Mouse (Mus musculus): Measurements from ENCODE around the gene Mapk8ip1. TPM values are rescaled to one million over a fixed set of nuclear protein-coding genes. Genes with fewer than 3 reads are reported as not detected.

Mapk8ip1 gene
- polyA plus RNA-seq, 1 experiment from 2014 or later = 6.3 TPM

DNA sequence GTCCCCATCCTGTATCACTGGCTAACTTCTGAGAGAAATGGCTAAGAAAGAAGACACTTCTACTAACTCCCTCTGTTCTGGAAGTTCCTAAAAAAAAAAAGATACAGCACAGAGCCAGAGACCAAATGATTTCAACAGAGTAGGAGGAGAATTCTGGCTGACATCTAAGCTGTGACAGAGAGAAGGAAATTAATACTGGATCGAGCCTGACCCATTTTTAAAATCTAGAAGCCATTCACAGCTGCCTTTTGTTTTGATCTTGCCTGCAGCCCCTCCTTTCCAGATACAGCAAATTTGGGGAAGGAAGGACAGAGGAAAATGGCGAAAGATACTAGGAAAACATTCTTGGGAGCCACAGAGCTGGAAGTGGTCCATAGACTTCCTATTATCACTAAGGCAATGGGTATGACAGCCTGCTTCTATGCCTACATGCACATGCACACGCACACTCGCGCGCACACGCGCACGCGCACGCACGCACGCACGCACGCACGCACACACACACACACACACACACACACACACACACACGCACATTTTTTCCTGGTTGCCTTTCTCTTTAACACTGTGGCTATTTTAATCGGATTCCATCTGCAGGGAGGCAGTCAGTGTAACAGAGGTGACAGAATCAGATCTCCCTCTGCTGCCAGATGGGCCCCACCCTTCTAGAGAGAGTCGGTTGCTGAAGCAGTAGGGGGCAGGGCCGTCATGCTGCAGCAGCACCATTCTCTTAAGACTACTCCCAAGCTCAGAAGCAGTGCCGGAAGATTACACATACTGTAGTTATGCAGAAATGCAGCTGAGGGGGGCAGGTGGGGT is 29.9 kb upstream of the Mapk8ip1 start:
- Histone ChIP-seq H3K4me3 (ENCODE audit: low read depth, low read length) (peak overlapping the region; percentile 35), H3K36me3 (ENCODE audit: control insufficient read depth, insufficient read depth, low read length) (no peaks in the 10 kb centered on the region), H3K9me3 (ENCODE audit: control insufficient read depth, low read length) (no peaks in the 10 kb centered on the region), H3K27me3 (replicated peaks; ENCODE audit: control insufficient read depth, insufficient read depth, low read length) (no peaks in the 10 kb centered on the region), H3K4me1 (replicated peaks; ENCODE audit: control insufficient read depth, insufficient read depth, low read length) (peaks cover 38% of the 10 kb centered on the region), H3K4me2 (peak overlapping the region; percentile 77), H3K27ac (ENCODE audit: low read depth, low read length) (no peak overlapping the region), H3K9ac (ENCODE audit: low read depth, low read length) (peak overlapping the region; percentile 4; the same call in 1 of the 2 replicates)
- DNase-seq (ENCODE audit: low spot score) (no peak), ATAC-seq (replicated peaks; ENCODE audit: low FRiP score) (peak; percentile 56)
- 50% methylated on average over 21 of the region's 21 CpGs for WGBS

DNA sequence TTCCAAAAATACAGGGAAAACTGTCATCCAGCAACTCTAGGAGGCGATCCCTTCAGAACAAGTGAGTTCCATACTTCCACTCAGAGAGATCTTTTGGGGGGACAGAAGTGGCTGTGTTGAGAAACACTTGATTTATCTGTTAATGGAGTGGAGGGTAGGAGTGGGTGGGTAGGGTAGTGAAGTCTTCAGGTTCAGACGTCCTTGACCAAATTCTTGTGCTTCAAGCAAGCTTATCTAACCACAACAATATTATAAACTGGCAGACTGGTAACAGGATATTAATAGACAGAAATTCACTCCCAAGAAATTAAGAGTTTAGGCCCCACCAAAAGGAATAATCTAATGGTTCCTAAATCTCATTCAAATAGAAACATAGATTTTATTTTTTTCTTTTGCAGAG is 29.0 kb upstream of the Mapk8ip1 start:
- Histone ChIP-seq H3K36me3 (ENCODE audit: control insufficient read depth, insufficient read depth, low read length) (no peaks in the 10 kb centered on the region), H3K4me2 (no peak overlapping the region), H3K9ac (ENCODE audit: low read depth, low read length) (no peak overlapping the region), H3K4me1 (replicated peaks; ENCODE audit: control insufficient read depth, insufficient read depth, low read length) (peaks cover 38% of the 10 kb centered on the region), H3K27ac (ENCODE audit: low read depth, low read length) (no peak overlapping the region), H3K9me3 (ENCODE audit: control insufficient read depth, low read length) (no peaks in the 10 kb centered on the region), H3K27me3 (replicated peaks; ENCODE audit: control insufficient read depth, insufficient read depth, low read length) (no peaks in the 10 kb centered on the region), H3K4me3 (ENCODE audit: low read depth, low read length) (no peak overlapping the region)
- no peak for ATAC-seq (replicated peaks; ENCODE audit: low FRiP score)
- WGBS = 58% methylated on average over 2 of the region's 2 CpGs
- no peak for DNase-seq (ENCODE audit: low spot score)

DNA sequence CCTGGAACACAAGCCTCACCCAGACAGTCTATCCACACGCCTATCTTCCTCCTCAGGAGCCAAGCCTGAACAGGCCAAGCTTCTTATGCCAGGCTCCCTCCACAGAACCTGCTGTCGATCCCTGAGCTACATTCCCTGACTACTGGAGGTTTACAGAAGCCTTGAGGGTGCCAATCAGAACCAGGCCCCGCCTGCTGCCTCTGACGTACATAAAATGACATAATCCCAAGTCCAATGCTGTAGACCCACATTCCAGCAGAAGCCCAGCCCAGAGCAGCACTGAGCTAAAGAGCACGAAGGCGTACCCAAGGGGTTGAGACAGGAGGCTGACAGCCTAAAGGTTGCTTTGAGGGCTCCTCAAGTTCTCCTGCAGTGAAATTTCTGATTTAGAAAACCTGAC is 26.8 kb upstream of the Mapk8ip1 start:
- DNase-seq (ENCODE audit: low spot score) (no peak), ATAC-seq (replicated peaks; ENCODE audit: low FRiP score) (0 out of 2 replicates have a peak, but pooled peaks have one; percentile 33)
- no peak overlapping the region for H3K27ac ChIP-seq (ENCODE audit: low read depth, low read length)
- no peak overlapping the region for H3K9ac ChIP-seq (ENCODE audit: low read depth, low read length)
- WGBS = 66% methylated on average over 6 of the region's 6 CpGs
- H3K4me3 ChIP-seq (ENCODE audit: low read depth, low read length) = no peak overlapping the region
- no peaks in the 10 kb centered on the region for H3K27me3 ChIP-seq (replicated peaks; ENCODE audit: control insufficient read depth, insufficient read depth, low read length)
- H3K4me1 ChIP-seq (replicated peaks; ENCODE audit: control insufficient read depth, insufficient read depth, low read length) = peaks cover 38% of the 10 kb centered on the region
- H3K36me3 ChIP-seq (ENCODE audit: control insufficient read depth, insufficient read depth, low read length) = peaks cover 7% of the 10 kb centered on the region
- H3K4me2 ChIP-seq = no peak overlapping the region; the same call in 1 of the 2 replicates
- no peaks in the 10 kb centered on the region for H3K9me3 ChIP-seq (ENCODE audit: control insufficient read depth, low read length)

DNA sequence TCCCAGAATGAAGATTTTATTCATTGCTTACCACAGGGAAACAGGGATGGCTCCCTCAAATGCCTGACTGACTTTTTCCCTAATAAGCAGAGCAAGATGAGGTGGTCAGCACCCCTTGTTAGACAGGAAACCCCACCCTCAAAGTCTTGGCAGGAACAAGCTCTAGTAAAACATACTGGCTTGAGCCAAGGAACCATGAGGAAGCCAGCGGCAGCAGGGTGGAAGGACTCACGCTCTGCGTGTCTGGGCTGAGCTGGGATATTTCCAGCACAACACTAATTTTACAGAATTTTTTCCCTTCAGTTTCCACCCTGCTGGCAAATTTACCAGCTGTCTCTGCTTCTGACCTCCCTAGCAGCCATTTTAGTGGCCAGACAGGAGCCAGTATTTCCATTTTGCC is 25.4 kb upstream of the Mapk8ip1 start:
- Histone ChIP-seq H3K4me1 (replicated peaks; ENCODE audit: control insufficient read depth, insufficient read depth, low read length) (peaks cover 25% of the 10 kb centered on the region), H3K27ac (ENCODE audit: low read depth, low read length) (no peak overlapping the region), H3K4me2 (no peak overlapping the region), H3K27me3 (replicated peaks; ENCODE audit: control insufficient read depth, insufficient read depth, low read length) (no peaks in the 10 kb centered on the region), H3K9ac (ENCODE audit: low read depth, low read length) (no peak overlapping the region), H3K4me3 (ENCODE audit: low read depth, low read length) (no peak overlapping the region), H3K9me3 (ENCODE audit: control insufficient read depth, low read length) (no peaks in the 10 kb centered on the region), H3K36me3 (ENCODE audit: control insufficient read depth, insufficient read depth, low read length) (peaks cover 15% of the 10 kb centered on the region)
- ATAC-seq (replicated peaks; ENCODE audit: low FRiP score) (no peak), DNase-seq (ENCODE audit: low spot score) (no peak)
- 87% methylated on average over 3 of the region's 3 CpGs for WGBS

DNA sequence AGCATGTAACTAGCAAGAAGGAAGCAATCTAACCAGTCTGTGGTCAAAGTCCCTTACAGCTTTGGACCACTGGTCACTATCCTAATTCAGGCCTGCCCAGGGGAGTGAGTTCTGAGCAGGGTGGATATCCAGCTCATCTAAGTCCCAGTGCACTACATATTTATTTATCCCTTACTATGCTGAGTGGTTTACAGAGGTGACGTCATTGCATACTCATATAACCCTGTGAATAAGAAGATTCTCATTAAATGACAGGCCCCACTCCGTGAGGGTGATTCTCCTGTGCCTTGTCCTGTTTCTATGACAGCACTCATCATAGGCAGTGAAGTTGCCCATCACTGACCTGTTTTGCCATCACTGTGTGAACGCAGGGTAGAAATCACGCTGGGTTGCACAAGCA is 24.3 kb upstream of the Mapk8ip1 start:
- Histone ChIP-seq H3K36me3 (ENCODE audit: control insufficient read depth, insufficient read depth, low read length) (peaks cover 25% of the 10 kb centered on the region), H3K4me2 (no peak overlapping the region), H3K27me3 (replicated peaks; ENCODE audit: control insufficient read depth, insufficient read depth, low read length) (no peaks in the 10 kb centered on the region), H3K9ac (ENCODE audit: low read depth, low read length) (no peak overlapping the region), H3K27ac (ENCODE audit: low read depth, low read length) (no peak overlapping the region), H3K9me3 (ENCODE audit: control insufficient read depth, low read length) (no peaks in the 10 kb centered on the region), H3K4me3 (ENCODE audit: low read depth, low read length) (no peak overlapping the region), H3K4me1 (replicated peaks; ENCODE audit: control insufficient read depth, insufficient read depth, low read length) (peaks cover 15% of the 10 kb centered on the region)
- DNase-seq (ENCODE audit: low spot score) (no peak), ATAC-seq (replicated peaks; ENCODE audit: low FRiP score) (no peak)
- WGBS = 90% methylated on average over 4 of the region's 4 CpGs

DNA sequence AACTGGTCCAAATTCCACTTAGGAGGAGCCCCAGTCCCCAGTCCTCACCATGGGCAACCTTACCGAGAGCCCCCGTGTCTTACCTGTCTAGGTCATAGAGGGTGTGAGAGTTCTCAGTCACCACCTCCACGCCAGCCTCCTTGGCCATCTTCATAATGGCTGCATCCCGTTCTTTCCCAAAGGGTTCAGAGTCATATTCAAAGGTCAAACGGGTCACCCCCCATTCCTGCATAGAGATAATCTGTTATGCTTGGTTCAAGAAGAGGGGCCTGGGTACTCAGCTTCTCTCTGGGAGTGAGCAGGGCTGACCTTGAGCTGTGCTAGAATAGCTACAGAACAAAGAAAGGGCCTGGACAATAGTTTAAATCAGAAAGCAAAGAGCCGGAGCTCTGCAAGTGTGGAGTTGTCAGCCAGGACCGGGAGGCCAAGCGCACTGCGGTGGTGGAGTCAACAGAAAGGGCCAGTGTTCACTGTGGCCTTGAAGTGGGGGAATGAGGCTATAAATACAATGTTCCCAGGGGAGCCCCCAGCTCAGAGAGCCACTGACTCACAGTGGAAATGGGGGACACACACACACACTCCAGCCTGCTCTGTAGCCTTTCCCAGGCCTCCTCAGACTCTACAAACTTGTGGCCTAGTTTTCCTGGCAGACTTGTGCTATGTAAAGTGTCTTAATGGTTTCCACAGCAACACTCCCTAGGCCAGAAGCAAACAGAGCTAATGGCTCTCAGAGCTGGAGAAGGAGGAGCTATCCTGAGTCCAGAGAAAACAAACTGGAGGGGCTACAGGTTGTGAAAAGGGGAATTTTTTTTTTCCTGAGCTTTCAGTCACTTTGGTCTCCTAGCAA is 23.6 kb upstream of the Mapk8ip1 start:
- H3K27ac ChIP-seq (ENCODE audit: low read depth, low read length) = 0 out of 2 replicates have a peak overlapping the region, but pooled peaks have one; percentile 36
- no peak overlapping the region for H3K4me2 ChIP-seq
- no peak for DNase-seq (ENCODE audit: low spot score)
- 89% methylated on average over 9 of the region's 9 CpGs for WGBS
- peaks cover 10% of the 10 kb centered on the region for H3K4me1 ChIP-seq (replicated peaks; ENCODE audit: control insufficient read depth, insufficient read depth, low read length)
- H3K36me3 ChIP-seq (ENCODE audit: control insufficient read depth, insufficient read depth, low read length) = peaks cover 27% of the 10 kb centered on the region
- no peaks in the 10 kb centered on the region for H3K9me3 ChIP-seq (ENCODE audit: control insufficient read depth, low read length)
- no peak for ATAC-seq (replicated peaks; ENCODE audit: low FRiP score)
- no peaks in the 10 kb centered on the region for H3K27me3 ChIP-seq (replicated peaks; ENCODE audit: control insufficient read depth, insufficient read depth, low read length)
- no peak overlapping the region for H3K4me3 ChIP-seq (ENCODE audit: low read depth, low read length)
- no peak overlapping the region for H3K9ac ChIP-seq (ENCODE audit: low read depth, low read length)

DNA sequence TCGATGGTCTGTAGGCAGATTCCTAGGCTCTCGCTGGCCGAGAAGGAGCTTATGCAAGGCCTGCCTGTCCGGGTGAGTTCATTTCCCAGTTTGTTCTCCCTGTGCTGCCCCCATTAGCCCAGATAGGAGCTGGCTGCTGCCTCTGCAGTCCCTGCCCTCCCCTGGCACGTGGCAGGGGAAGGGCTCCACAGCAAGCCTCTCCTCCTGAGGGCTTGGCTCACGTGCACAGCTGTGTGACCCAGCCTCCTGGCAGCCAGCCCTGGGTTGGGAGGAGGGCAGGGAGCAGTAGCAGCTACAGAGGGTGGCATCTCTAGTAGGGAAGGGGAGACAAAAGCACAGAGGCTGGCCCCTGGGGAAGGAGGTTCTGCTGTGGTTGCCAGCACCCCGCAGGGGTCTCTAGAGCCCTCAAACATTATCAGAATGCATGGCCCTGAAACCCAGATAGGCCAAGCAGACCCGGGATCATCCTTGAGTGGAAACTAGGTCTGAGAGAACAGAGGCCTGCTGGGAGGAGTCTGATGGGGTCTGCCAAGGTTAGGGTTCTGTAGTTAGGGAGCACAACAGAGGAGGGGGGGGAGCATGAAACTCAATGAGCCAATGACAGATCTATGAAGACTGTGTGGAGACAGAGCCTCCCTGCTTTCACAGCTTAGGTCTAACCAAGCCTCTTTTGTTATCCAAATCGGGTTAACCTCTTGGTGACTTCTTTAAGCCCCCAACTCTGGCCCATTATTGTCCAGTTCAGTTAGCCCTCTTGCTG is 22.8 kb upstream of the Mapk8ip1 start:
- WGBS = 88% methylated on average over 9 of the region's 9 CpGs
- no peaks in the 10 kb centered on the region for H3K27me3 ChIP-seq (replicated peaks; ENCODE audit: control insufficient read depth, insufficient read depth, low read length)
- H3K4me2 ChIP-seq = no peak overlapping the region
- no peaks in the 10 kb centered on the region for H3K9me3 ChIP-seq (ENCODE audit: control insufficient read depth, low read length)
- no peak for DNase-seq (ENCODE audit: low spot score)
- H3K4me1 ChIP-seq (replicated peaks; ENCODE audit: control insufficient read depth, insufficient read depth, low read length) = peaks cover 7% of the 10 kb centered on the region
- H3K9ac ChIP-seq (ENCODE audit: low read depth, low read length) = no peak overlapping the region
- H3K4me3 ChIP-seq (ENCODE audit: low read depth, low read length) = no peak overlapping the region
- H3K27ac ChIP-seq (ENCODE audit: low read depth, low read length) = no peak overlapping the region
- no peak for ATAC-seq (replicated peaks; ENCODE audit: low FRiP score)
- H3K36me3 ChIP-seq (ENCODE audit: control insufficient read depth, insufficient read depth, low read length) = peaks cover 35% of the 10 kb centered on the region

DNA sequence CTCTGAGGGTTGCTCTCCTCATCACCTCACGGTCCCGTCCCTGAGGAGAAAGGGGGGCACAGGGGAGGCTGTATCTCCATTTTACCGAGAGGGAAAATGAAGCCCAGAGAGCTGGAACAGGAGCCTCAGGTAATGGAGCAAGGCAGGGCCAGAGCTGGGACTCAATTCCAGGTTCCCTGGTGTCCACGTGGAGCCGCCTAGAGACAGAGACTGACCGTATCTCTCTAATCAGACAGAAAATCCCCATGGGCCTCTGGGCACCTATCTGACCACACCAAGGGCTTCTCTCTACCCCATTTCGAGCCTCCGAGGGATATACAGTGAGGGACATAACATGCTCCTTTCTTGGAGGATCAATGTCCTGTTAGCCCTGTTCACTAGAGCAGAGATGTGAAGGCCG is 22.1 kb upstream of the Mapk8ip1 start:
- DNase-seq (ENCODE audit: low spot score) (no peak), ATAC-seq (replicated peaks; ENCODE audit: low FRiP score) (no peak)
- Histone ChIP-seq H3K36me3 (ENCODE audit: control insufficient read depth, insufficient read depth, low read length) (peaks cover 35% of the 10 kb centered on the region), H3K4me2 (no peak overlapping the region), H3K4me3 (ENCODE audit: low read depth, low read length) (no peak overlapping the region), H3K9ac (ENCODE audit: low read depth, low read length) (no peak overlapping the region), H3K27me3 (replicated peaks; ENCODE audit: control insufficient read depth, insufficient read depth, low read length) (no peaks in the 10 kb centered on the region), H3K4me1 (replicated peaks; ENCODE audit: control insufficient read depth, insufficient read depth, low read length) (peaks cover under 1% of the 10 kb centered on the region), H3K27ac (ENCODE audit: low read depth, low read length) (no peak overlapping the region), H3K9me3 (ENCODE audit: control insufficient read depth, low read length) (no peaks in the 10 kb centered on the region)
- WGBS = 88% methylated on average over 9 of the region's 9 CpGs

Data from liver, embryonic 11.5 days (tissue).